8 mouse cellular contexts compared by ENCODE assay signal in the genomic region with DNA sequence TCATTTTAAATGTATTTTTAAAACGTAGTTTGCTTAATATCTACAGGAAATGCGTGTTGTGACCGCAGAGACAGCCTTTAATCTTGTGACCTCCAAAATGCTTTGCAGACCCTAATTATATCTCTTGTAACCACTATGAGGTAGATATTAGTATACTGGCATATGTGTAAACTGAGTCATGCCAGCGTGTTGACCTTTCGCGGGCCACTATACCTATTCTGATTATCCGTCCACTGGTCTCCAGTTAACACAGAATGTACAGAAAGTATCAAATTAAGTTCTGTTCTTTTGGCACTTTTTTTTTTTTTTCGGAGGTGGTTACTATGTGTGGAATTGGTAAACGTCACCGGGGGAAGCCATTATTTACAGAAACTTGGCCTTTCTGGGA. TPM values are rescaled to one million over a fixed set of nuclear protein-coding genes. Genes with fewer than 3 reads are reported as not detected.
DNase-seq lines count a peak whose midpoint lies in the region; ATAC-seq and TF ChIP-seq lines count a peak whose summit lies in the region.

No protein-coding gene starts in this region.

- DNase-seq in gastrocnemius, adult 2 months: no peak
- DNase-seq in gastrocnemius, postnatal 25 days: no peak
- no peak for DNase-seq in ovary, postnatal 14 days (ENCODE audit: low spot score)
- DNase-seq in thymus, postnatal 14 days: no peak

- H3K4me3 ChIP-seq in gastrocnemius, adult 2 months: peak overlapping the region; percentile 100
- H3K4me3 ChIP-seq in E14TG2a.4 (replicated peaks; ENCODE audit: low read length) (peak overlapping the region; percentile 92), macrophage (ENCODE audit: inconsistent target) (peak overlapping the region; percentile 98)

- WGBS in macrophage (ENCODE audit: missing documents): 6% methylated on average over 10 of the region's 10 CpGs

- peak; percentile 2; the same call in 1 of the 2 replicates for ATAC-seq in granulocyte monocyte progenitor cell, adult 5-6 weeks (replicated peaks; ENCODE audit: poor library complexity, severe bottlenecking)
- ATAC-seq in megakaryocyte-erythroid progenitor cell, adult 5-6 weeks (replicated peaks; ENCODE audit: low FRiP score, low TSS enrichment, poor library complexity, severe bottlenecking): no peak

- no peak for TF ChIP-seq CTCF in gastrocnemius, adult 2 months (IDR thresholded peaks at IDR 0.05)
- TF ChIP-seq CTCF in E14TG2a.4 (conservative IDR thresholded peaks at IDR 0.05; ENCODE audit: low read length): no peak

- intact Hi-C loops in gastrocnemius, adult 2 months (cut with DNase I): loop anchor here (5.0 kb wide), 2 partner anchors 117 to 157 kb away; partner anchors contain the start of gene Pkn2

- H3K4me1 ChIP-seq in E14TG2a.4 (replicated peaks; ENCODE audit: low read depth, low read length): peaks cover 51% of the 10 kb centered on the region

- H3K79me2 ChIP-seq in macrophage (ENCODE audit: inconsistent target): peaks cover 56% of the 10 kb centered on the region

- no peaks in the 10 kb centered on the region for H3K9me3 ChIP-seq in E14TG2a.4 (ENCODE audit: low read length)

- peaks cover 4% of the 10 kb centered on the region; the same call in 1 of the 2 replicates for H3K36me3 ChIP-seq in E14TG2a.4 (ENCODE audit: insufficient read depth, low read length)
- no peaks in the 10 kb centered on the region for H3K36me3 ChIP-seq in macrophage (ENCODE audit: inconsistent target)

- H3K27me3 ChIP-seq in E14TG2a.4 (ENCODE audit: insufficient read depth, low read length): no peaks in the 10 kb centered on the region

- peak overlapping the region; percentile 92 for H3K27ac ChIP-seq in gastrocnemius, adult 2 months
- H3K27ac ChIP-seq in macrophage: peak overlapping the region; percentile 72

RNA-seq across cellular contexts. Expression of gene Gtf2b, which starts 0.9 kb away (rescaled TPM):
- 10 to 100 TPM; 13.9 to 14.1 TPM for total RNA-seq in gastrocnemius, adult 2 months (2021)
- 10 to 100 TPM; 11.9 to 12.7 TPM for total RNA-seq in gastrocnemius, postnatal 25 days (2021)
- 66.2 and 75.2 TPM in 2 replicates for total RNA-seq in granulocyte monocyte progenitor cell, adult 5-6 weeks (2014; fragmentation: Nextera tagmentation)
- 127 and 139 TPM in 2 replicates for total RNA-seq in granulocyte monocyte progenitor cell, adult 5-6 weeks (2017)
- total RNA-seq in macrophage (2018; cell fraction: chromatin; rRNA removed): 100 to 1,000 TPM in 8 of 26 experiments, 10 to 100 TPM in 18; 24.8 to 204 (median 64.1) TPM
- 100 to 1,000 TPM in 7 of 26 experiments, 10 to 100 TPM in 19; 35.2 to 165 (median 64.0) TPM for total RNA-seq in macrophage (2018; cell fraction: cytosol; rRNA removed)
- 100 to 1,000 TPM in 10 of 26 experiments, 10 to 100 TPM in 16; 29.4 to 197 (median 73.8) TPM for total RNA-seq in macrophage (2018; cell fraction: nucleus; rRNA removed)
- polyA plus RNA-seq in macrophage (2018): 50.6 to 61.4 TPM (median 51.3 TPM) in 3 replicates
- total RNA-seq in megakaryocyte-erythroid progenitor cell, adult 5-6 weeks (2014; fragmentation: Nextera tagmentation): 48.9 and 53.6 TPM in 2 replicates
- 130 and 150 TPM in 2 replicates for total RNA-seq in megakaryocyte-erythroid progenitor cell, adult 5-6 weeks (2017)
